ENCODE assay signal across 8 mouse cellular contexts in the genomic region with DNA sequence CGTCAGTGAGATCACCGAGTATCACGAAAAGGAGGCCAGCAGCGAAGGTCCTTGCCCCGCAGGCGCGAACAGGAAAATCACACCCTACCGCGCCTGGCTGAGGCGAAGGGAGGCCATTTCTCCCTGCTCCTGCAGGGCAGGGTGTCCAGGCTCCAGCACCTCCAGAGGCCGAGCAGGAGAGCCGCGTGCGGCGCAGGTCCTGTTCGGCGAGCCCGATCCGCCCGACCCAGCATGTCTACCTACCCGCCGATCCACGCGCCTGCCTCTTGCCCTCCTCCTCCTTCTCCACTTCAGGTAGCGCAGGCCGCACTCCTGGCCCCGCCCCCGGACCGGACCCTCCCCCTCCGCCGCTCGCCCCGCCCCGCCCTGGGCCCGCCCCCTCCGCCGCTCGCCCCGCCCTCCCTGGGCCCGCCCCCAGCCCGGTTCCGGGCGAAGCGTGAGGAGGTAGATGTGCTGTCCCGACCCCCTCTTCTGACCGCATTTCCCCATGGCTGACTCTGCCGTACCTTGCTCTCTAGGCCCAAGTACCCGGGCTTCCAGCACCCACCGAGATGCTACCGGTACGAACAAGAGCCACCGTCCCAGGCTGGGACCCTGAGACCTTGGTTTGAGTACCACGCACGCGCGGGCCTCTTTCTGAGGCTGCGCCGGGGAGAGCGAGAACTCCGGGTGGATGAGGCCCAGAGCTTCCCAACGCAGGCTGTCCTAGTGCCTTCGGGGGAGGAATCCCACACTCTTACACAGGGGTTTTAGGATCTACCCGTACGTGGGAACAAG. TPM values are rescaled to one million over a fixed set of nuclear protein-coding genes. Genes with fewer than 3 reads are reported as not detected.
DNase-seq lines count a peak whose midpoint lies in the region; ATAC-seq and TF ChIP-seq lines count a peak whose summit lies in the region.

Rpap2 (plus strand) TSS at position 73 of the 777 bp plus-strand sequence.
Glmn (minus strand) TSS at position 588 of the 777 bp plus-strand sequence.

- DNase-seq in CD4-positive helper T cell, adult 2 months (ENCODE audit: low read depth, low spot score) = peak; percentile 85
- peak; percentile 78 for DNase-seq in brain, embryonic 18.5 days (ENCODE audit: low read depth, low spot score)
- peak; percentile 90 for DNase-seq in kidney, postnatal 0 days (ENCODE audit: low spot score)
- DNase-seq in liver, embryonic 11.5 days (ENCODE audit: low spot score) = peak; percentile 91
- DNase-seq in naive thymus-derived CD4-positive, alpha-beta T cell, adult 2 months (ENCODE audit: low read depth) = peak; percentile 89

- H3K27ac ChIP-seq in heart, embryonic 12.5 days (ENCODE audit: poor library complexity, severe bottlenecking) = peak within 1 kb of the TSS; percentile 86
- peak within 1 kb of the TSS; percentile 89 for H3K27ac ChIP-seq in kidney, postnatal 0 days
- H3K27ac ChIP-seq in liver, embryonic 11.5 days (ENCODE audit: low read depth, low read length) = peak within 1 kb of the TSS; percentile 77
- H3K27ac ChIP-seq in stomach, embryonic 14.5 days (ENCODE audit: low read length) = peak within 1 kb of the TSS; percentile 79

- H3K4me3 ChIP-seq in heart, embryonic 12.5 days = peak within 1 kb of the TSS; percentile 93
- H3K4me3 ChIP-seq in kidney, postnatal 0 days (replicated peaks; ENCODE audit: low read depth, low read length) = peak within 1 kb of the TSS; percentile 74
- H3K4me3 ChIP-seq in liver, embryonic 11.5 days (ENCODE audit: low read depth, low read length) = peak within 1 kb of the TSS; percentile 76
- H3K4me3 ChIP-seq in stomach, embryonic 14.5 days (ENCODE audit: low read depth, low read length) = peak within 1 kb of the TSS; percentile 73

- peaks cover 20% of the 10 kb centered on the region for H3K36me3 ChIP-seq in heart, embryonic 12.5 days
- H3K36me3 ChIP-seq in kidney, postnatal 0 days (ENCODE audit: insufficient read depth, low read length) = peaks cover 4% of the 10 kb centered on the region
- H3K36me3 ChIP-seq in liver, embryonic 11.5 days (ENCODE audit: control insufficient read depth, insufficient read depth, low read length) = peaks cover 3% of the 10 kb centered on the region
- peaks cover 11% of the 10 kb centered on the region for H3K36me3 ChIP-seq in stomach, embryonic 14.5 days (ENCODE audit: control insufficient read depth, insufficient read depth, low read length)

- H3K9me3 ChIP-seq in heart, embryonic 12.5 days (replicated peaks) = no peaks in the 10 kb centered on the region
- no peaks in the 10 kb centered on the region for H3K9me3 ChIP-seq in kidney, postnatal 0 days (replicated peaks; ENCODE audit: low read length)
- no peaks in the 10 kb centered on the region for H3K9me3 ChIP-seq in liver, embryonic 11.5 days (ENCODE audit: control insufficient read depth, low read length)
- no peaks in the 10 kb centered on the region for H3K9me3 ChIP-seq in stomach, embryonic 14.5 days (ENCODE audit: control insufficient read depth, low read depth, low read length)

- 0 out of 2 replicates have a peak, but pooled peaks have one; percentile 3 for TF ChIP-seq CTCF in kidney, postnatal 0 days (IDR thresholded peaks at IDR 0.05; ENCODE audit: low read depth)

- no peaks in the 10 kb centered on the region for H3K27me3 ChIP-seq in heart, embryonic 12.5 days (replicated peaks)
- H3K27me3 ChIP-seq in kidney, postnatal 0 days (ENCODE audit: insufficient read depth, low read length) = no peaks in the 10 kb centered on the region
- no peaks in the 10 kb centered on the region for H3K27me3 ChIP-seq in liver, embryonic 11.5 days (replicated peaks; ENCODE audit: control insufficient read depth, insufficient read depth, low read length)
- H3K27me3 ChIP-seq in stomach, embryonic 14.5 days (ENCODE audit: control insufficient read depth, insufficient read depth, low read length) = no peaks in the 10 kb centered on the region

- peak; percentile 92 for ATAC-seq in erythroid progenitor cell, adult 5-6 weeks (replicated peaks; ENCODE audit: low FRiP score, poor library complexity, severe bottlenecking)
- ATAC-seq in heart, embryonic 12.5 days (ENCODE audit: insufficient number of reproducible peaks, low FRiP score) = peak; percentile 98
- ATAC-seq in kidney, postnatal 0 days (replicated peaks; ENCODE audit: low FRiP score, low read depth) = peak; percentile 94
- peak; percentile 97 for ATAC-seq in liver, embryonic 11.5 days (replicated peaks; ENCODE audit: low FRiP score)
- peak; percentile 95 for ATAC-seq in stomach, embryonic 14.5 days (ENCODE audit: insufficient number of reproducible peaks, insufficient read depth, low FRiP score, low read depth)

- H3K9ac ChIP-seq in heart, embryonic 12.5 days = peak within 1 kb of the TSS; percentile 93
- H3K9ac ChIP-seq in kidney, postnatal 0 days (ENCODE audit: low read depth, low read length) = peak within 1 kb of the TSS; percentile 83
- peak within 1 kb of the TSS; percentile 86 for H3K9ac ChIP-seq in liver, embryonic 11.5 days (ENCODE audit: low read depth, low read length)
- H3K9ac ChIP-seq in stomach, embryonic 14.5 days (replicated peaks; ENCODE audit: low read depth, low read length) = peak within 1 kb of the TSS; percentile 68

- peak within 1 kb of the TSS; percentile 89 for H3K4me2 ChIP-seq in heart, embryonic 12.5 days
- peak within 1 kb of the TSS; percentile 76 for H3K4me2 ChIP-seq in kidney, postnatal 0 days (ENCODE audit: low read length)
- H3K4me2 ChIP-seq in liver, embryonic 11.5 days = peak within 1 kb of the TSS; percentile 78
- peak within 1 kb of the TSS; percentile 61 for H3K4me2 ChIP-seq in stomach, embryonic 14.5 days (replicated peaks; ENCODE audit: low read depth, low read length)

- under 1% methylated on average over 57 of the region's 64 CpGs for WGBS in heart, embryonic 12.5 days
- WGBS in kidney, postnatal 0 days = 1% methylated on average over 55 of the region's 64 CpGs
- WGBS in liver, embryonic 11.5 days = under 1% methylated on average over 59 of the region's 64 CpGs
- under 1% methylated on average over 61 of the region's 64 CpGs for WGBS in stomach, embryonic 14.5 days

- H3K4me1 ChIP-seq in heart, embryonic 12.5 days (replicated peaks) = 0 out of 2 replicates have a peak, but pooled peaks cover 6% of the 10 kb centered on the region
- no peaks in the 10 kb centered on the region for H3K4me1 ChIP-seq in kidney, postnatal 0 days (replicated peaks; ENCODE audit: insufficient read depth, low read length)
- no peaks in the 10 kb centered on the region for H3K4me1 ChIP-seq in liver, embryonic 11.5 days (replicated peaks; ENCODE audit: control insufficient read depth, insufficient read depth, low read length)
- peaks cover 9% of the 10 kb centered on the region; the same call in 1 of the 2 replicates for H3K4me1 ChIP-seq in stomach, embryonic 14.5 days (ENCODE audit: control insufficient read depth, insufficient read depth, low read length)

RNA-seq across cellular contexts. Expression of gene Rpap2, which starts in this region (rescaled TPM):
- total RNA-seq in erythroid progenitor cell, adult 5-6 weeks (2015; ENCODE audit: low replicate concordance) = 6.3 and 10.1 TPM in 2 replicates
- 6.3 and 11.0 TPM in 2 replicates for total RNA-seq in erythroid progenitor cell, adult 5-6 weeks (2017; ENCODE audit: low replicate concordance)
- polyA plus RNA-seq in heart, embryonic 12.5 days (2016; fragmentation: Nextera tagmentation; extraction: Ambion mirVana) = 11.7 and 13.7 TPM in 2 replicates
- 17.9 and 18.3 TPM in 2 replicates for polyA plus RNA-seq in kidney, postnatal 0 days (2015; fragmentation: Nextera tagmentation; extraction: Ambion mirVana)
- 15.0 and 17.1 TPM in 2 replicates for polyA plus RNA-seq in liver, embryonic 11.5 days (2014; fragmentation: Nextera tagmentation; extraction: Ambion mirVana)
- polyA plus RNA-seq in stomach, embryonic 14.5 days (2014; fragmentation: Nextera tagmentation; extraction: Ambion mirVana) = 22.1 and 23.8 TPM in 2 replicates

RNA-seq across cellular contexts. Expression of gene Glmn, which starts in this region (rescaled TPM):
- 1.3 and 4.3 TPM in 2 replicates for total RNA-seq in erythroid progenitor cell, adult 5-6 weeks (2015; ENCODE audit: low replicate concordance)
- total RNA-seq in erythroid progenitor cell, adult 5-6 weeks (2017; ENCODE audit: low replicate concordance) = 7.2 and 10.3 TPM in 2 replicates
- polyA plus RNA-seq in heart, embryonic 12.5 days (2016; fragmentation: Nextera tagmentation; extraction: Ambion mirVana) = 26.4 and 27.1 TPM in 2 replicates
- 26.0 and 28.3 TPM in 2 replicates for polyA plus RNA-seq in kidney, postnatal 0 days (2015; fragmentation: Nextera tagmentation; extraction: Ambion mirVana)
- polyA plus RNA-seq in liver, embryonic 11.5 days (2014; fragmentation: Nextera tagmentation; extraction: Ambion mirVana) = 20.6 and 22.7 TPM in 2 replicates
- 36.5 and 37.9 TPM in 2 replicates for polyA plus RNA-seq in stomach, embryonic 14.5 days (2014; fragmentation: Nextera tagmentation; extraction: Ambion mirVana)

Comparison
In these comparisons a context has a peak if more than half of its experiments do, and no peak if none do; other contexts are left out.
1. Peak in every context shown above with its lines: DNase-seq, ATAC-seq, H3K4me3 ChIP-seq and H3K27ac ChIP-seq.